Mouse (Mus musculus) myocyte (in vitro differentiated cells): ENCODE results near the gene Fam222b. TPM values are rescaled to one million over a fixed set of nuclear protein-coding genes. Genes with fewer than 3 reads are reported as not detected.
A peak's percentile ranks its signal among the peaks of the same experiment; 100 is the strongest.

Experiments
- H3K27me3 ChIP-seq: one replicate; pipeline ENCODE4 v1.6.1; 2011; ENCODE audit not compliant: control insufficient read depth, insufficient read depth, insufficient read length
- H3K36me3 ChIP-seq: one replicate; pipeline ENCODE4 v1.6.1; 2011; ENCODE audit not compliant: control insufficient read depth, insufficient read depth
- H3K4me2 ChIP-seq: one replicate; pipeline ENCODE4 v1.6.1; 2011; ENCODE audit warnings: low read depth, control low read depth
- H3K4me3 ChIP-seq: one replicate; pipeline ENCODE4 v1.5.1; 2011; ENCODE audit warnings: mild to moderate bottlenecking, control low read depth, moderate library complexity
- H3K79me2 ChIP-seq: one replicate; pipeline ENCODE4 v1.6.1; 2011; ENCODE audit not compliant: control insufficient read depth, insufficient read depth
- H3ac ChIP-seq: one replicate; pipeline ENCODE4 v1.6.1; 2011; ENCODE audit not compliant: control insufficient read depth, insufficient read length
- CEBPB ChIP-seq: IDR thresholded peaks from 2 replicates; pipeline ENCODE4 v1.6.1; 2011; ENCODE audit warnings: mild to moderate bottlenecking, moderate library complexity; ENCODE audit not compliant: poor library complexity, insufficient read depth, severe bottlenecking
- E2F4 ChIP-seq: IDR thresholded peaks from one replicate; pipeline ENCODE4 v1.6.1; 2011; ENCODE audit warnings: mild to moderate bottlenecking, control low read depth, moderate library complexity; ENCODE audit not compliant: insufficient read depth
- MAX ChIP-seq: IDR thresholded peaks from one replicate; pipeline ENCODE4 v1.6.1; 2011; ENCODE audit warnings: low read depth, mild to moderate bottlenecking, control low read depth
- MYOD1 ChIP-seq, 3 experiments: IDR thresholded peaks; one replicate each; pipeline ENCODE4 v1.6.1; 2011; ENCODE audit warnings: control low read depth in 2 of 3, low read depth in 2 of 3, mild to moderate bottlenecking in 2 of 3, moderate library complexity in 1 of 3; ENCODE audit not compliant: insufficient read length in 2 of 3, control insufficient read depth in 1 of 3
- MYOG ChIP-seq, 3 experiments: IDR thresholded peaks; one replicate each; pipeline ENCODE4 v1.6.1; 2011; ENCODE audit warnings: control low read depth in 2 of 3, low read depth in 2 of 3, mild to moderate bottlenecking in 2 of 3; ENCODE audit not compliant: insufficient read length in 2 of 3, control insufficient read depth in 1 of 3, insufficient read depth in 1 of 3
- POLR2A ChIP-seq: IDR thresholded peaks from one replicate; pipeline ENCODE4 v1.6.1; 2011; ENCODE audit warnings: low read depth, mild to moderate bottlenecking, control low read depth, moderate library complexity; ENCODE audit not compliant: insufficient read length
- POLR2AphosphoS2 ChIP-seq: IDR thresholded peaks from one replicate; pipeline ENCODE4 v1.6.1; 2011; ENCODE audit warnings: low read depth, control low read depth; ENCODE audit not compliant: insufficient read length
- REST ChIP-seq: IDR thresholded peaks from one replicate; pipeline ENCODE4 v1.6.1; 2011; ENCODE audit warnings: mild to moderate bottlenecking, control low read depth, moderate library complexity; ENCODE audit not compliant: insufficient read depth, insufficient read length
- SRF ChIP-seq: IDR thresholded peaks from one replicate; pipeline ENCODE4 v1.6.1; 2011; ENCODE audit warnings: low read depth; ENCODE audit not compliant: control insufficient read depth, insufficient read length
- TCF12 ChIP-seq: IDR thresholded peaks from one replicate; pipeline ENCODE4 v1.6.1; 2011; ENCODE audit warnings: mild to moderate bottlenecking, control low read depth; ENCODE audit not compliant: poor library complexity, insufficient read depth, severe bottlenecking
- TCF3 ChIP-seq: IDR thresholded peaks from one replicate; pipeline ENCODE4 v1.6.1; 2011; ENCODE audit warnings: low read depth, control low read depth; ENCODE audit not compliant: insufficient read length
- USF1 ChIP-seq: IDR thresholded peaks from one replicate; pipeline ENCODE4 v1.6.1; 2011; ENCODE audit warnings: low read depth, mild to moderate bottlenecking, control low read depth, moderate library complexity
- polyA plus RNA-seq: library from polyadenylated mRNA; unstranded; fragments of >200 nt; fragmentation: generic; extraction: Trizol; gene quantifications from one replicate; pipeline ENCODE4 v1.2.1, GENCODE M21; 2012; ENCODE audit warnings: missing spikeins

Gene Fam222b
- polyA plus RNA-seq, 1 experiment: 16.1 TPM

DNA sequence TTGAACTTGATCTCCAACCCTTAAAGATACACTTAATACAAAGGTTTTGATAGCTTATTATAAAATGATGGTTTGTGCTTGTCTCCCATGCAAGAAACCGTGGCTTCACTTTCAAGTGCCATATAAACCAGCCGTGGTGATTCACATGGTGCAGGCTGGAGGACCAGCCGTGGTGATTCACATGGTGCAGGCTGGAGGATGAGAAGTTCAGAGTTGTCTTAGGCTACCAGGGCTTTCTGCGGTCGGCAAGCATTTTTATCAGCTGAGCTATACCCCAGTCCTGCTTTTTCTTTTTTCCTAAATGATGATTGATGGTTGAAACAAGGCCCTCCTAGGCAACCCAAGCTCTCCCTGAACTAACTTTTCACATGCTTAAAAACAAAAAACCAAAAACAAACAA, 7.7 kb downstream of the Fam222b start:
- peak overlapping the region; percentile 59 for H3K4me2 ChIP-seq
- H3K4me3 ChIP-seq: no peak overlapping the region
- no peaks in the 10 kb centered on the region for H3K27me3 ChIP-seq
- no peak overlapping the region for H3ac ChIP-seq
- peaks cover 93% of the 10 kb centered on the region for H3K79me2 ChIP-seq
- no peaks in the 10 kb centered on the region for H3K36me3 ChIP-seq
- TF ChIP-seq TCF12 (no peak), E2F4 (no peak), REST (no peak), POLR2AphosphoS2 (no peak), CEBPB (no peak), MAX (no peak), MYOD1 (IDR thresholded peaks at IDR 0.05; ENCODE audit: control insufficient read depth in 1 of 3, insufficient read length in 2 of 3, low read depth in 2 of 3) (no peak), TCF3 (no peak), POLR2A (no peak)

DNA sequence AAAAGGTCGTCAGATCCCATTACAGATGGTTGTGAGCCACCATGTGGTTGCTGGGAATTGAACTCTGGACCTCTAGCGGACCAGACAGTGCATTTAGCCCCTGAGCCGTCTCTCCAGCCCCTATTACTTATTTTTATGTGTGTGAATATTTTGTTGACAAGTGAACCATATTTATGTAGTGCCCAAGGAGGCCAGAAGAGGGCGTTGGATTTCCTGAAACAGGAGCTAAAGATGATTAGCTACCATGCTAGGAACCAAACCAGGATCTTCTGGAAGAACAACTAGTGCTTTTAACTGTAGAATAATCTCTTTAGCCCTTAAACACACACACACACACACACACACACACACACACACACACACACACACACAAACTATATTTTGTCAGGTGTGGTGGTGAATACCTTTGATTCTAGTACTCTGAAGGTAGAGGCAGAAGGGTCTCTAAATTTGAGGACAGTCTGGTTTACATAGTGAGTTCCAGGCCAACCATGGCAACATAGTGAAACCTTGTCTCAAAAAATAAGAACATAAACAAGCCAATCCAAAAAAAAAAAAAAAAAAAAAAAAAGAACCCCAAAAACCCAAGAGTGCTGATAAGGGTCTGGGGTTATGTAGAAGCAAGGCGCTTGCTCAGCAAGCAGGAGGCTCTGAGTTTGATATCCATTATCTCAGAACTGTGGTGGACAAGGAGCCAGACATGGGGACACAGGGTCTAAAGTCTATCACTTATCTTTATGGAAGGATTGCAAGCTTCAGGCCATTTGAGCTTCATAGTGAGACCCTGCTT, 8.7 kb downstream of the Fam222b start:
- TF ChIP-seq TCF12: no peak
- TF ChIP-seq E2F4: no peak
- TF ChIP-seq POLR2AphosphoS2: no peak
- TF ChIP-seq TCF3: no peak
- TF ChIP-seq POLR2A: no peak
- TF ChIP-seq REST: no peak
- Histone ChIP-seq H3K36me3 (no peaks in the 10 kb centered on the region), H3K4me3 (no peak overlapping the region), H3K79me2 (peaks cover 93% of the 10 kb centered on the region), H3K27me3 (no peaks in the 10 kb centered on the region), H3ac (no peak overlapping the region), H3K4me2 (no peak overlapping the region)

DNA sequence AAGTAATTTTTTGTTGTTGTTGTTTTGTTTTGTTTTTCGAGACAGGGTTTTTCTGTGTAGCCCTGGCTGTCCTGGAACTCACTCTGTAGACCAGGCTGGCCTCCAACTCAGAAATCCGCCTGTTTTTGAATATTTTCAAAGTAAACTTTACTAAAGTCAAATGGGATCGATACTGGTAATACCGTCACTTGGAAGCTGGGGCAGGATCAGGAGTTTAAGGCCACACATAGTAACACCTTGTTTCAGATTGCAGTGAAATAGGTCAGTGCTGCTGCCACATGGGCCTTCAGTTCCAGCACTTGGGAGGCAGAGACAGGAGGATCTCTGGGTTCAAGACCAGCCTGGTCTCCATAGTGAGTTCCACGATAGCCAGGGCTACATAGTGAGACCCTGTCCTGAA, 10.0 kb downstream of the Fam222b start:
- Histone ChIP-seq H3ac (no peak overlapping the region), H3K36me3 (no peaks in the 10 kb centered on the region), H3K4me3 (no peak overlapping the region), H3K79me2 (peaks cover 93% of the 10 kb centered on the region), H3K27me3 (no peaks in the 10 kb centered on the region), H3K4me2 (no peak overlapping the region)
- TF ChIP-seq CEBPB (no peak), REST (no peak), E2F4 (no peak), POLR2A (no peak), MYOG (IDR thresholded peaks at IDR 0.05; ENCODE audit: control insufficient read depth in 1 of 3, insufficient read depth in 1 of 3, insufficient read length in 2 of 3, low read depth in 2 of 3) (no peak), POLR2AphosphoS2 (no peak), SRF (no peak), TCF12 (no peak), MAX (no peak), TCF3 (no peak), MYOD1 (IDR thresholded peaks at IDR 0.05; ENCODE audit: control insufficient read depth in 1 of 3, insufficient read length in 2 of 3, low read depth in 2 of 3) (no peak), USF1 (no peak)

DNA sequence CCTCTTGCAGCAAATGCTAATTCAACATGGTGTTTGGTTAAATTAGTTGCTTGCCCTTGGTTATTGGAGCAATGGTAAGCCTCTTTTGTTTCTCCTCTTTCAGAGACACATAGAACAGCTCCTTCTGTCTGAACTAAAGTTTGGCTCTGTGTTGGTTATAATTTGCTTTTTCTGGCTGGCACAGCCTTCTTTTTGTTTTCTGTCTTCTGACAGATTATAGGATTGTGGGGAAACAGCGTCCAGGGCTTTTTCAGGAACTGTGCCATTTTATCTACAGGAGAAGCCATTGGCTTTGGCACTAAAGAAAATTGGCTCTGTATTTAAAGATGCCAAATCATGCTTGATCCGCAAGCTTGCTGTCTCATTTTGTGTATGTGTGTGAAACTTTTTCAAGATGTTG, 19.2 kb downstream of the Fam222b start:
- Histone ChIP-seq H3K79me2 (peaks cover 94% of the 10 kb centered on the region), H3K4me2 (no peak overlapping the region), H3K36me3 (no peaks in the 10 kb centered on the region), H3K27me3 (no peaks in the 10 kb centered on the region), H3ac (no peak overlapping the region), H3K4me3 (no peak overlapping the region)
- no peak for TF ChIP-seq POLR2AphosphoS2
- TF ChIP-seq TCF3: no peak
- no peak for TF ChIP-seq TCF12
- TF ChIP-seq REST: no peak
- no peak for TF ChIP-seq POLR2A
- TF ChIP-seq USF1: no peak
- TF ChIP-seq CEBPB: no peak
- no peak for TF ChIP-seq MAX
- no peak for TF ChIP-seq MYOD1 (IDR thresholded peaks at IDR 0.05; ENCODE audit: control insufficient read depth in 1 of 3, insufficient read length in 2 of 3, low read depth in 2 of 3)
- no peak for TF ChIP-seq MYOG (IDR thresholded peaks at IDR 0.05; ENCODE audit: control insufficient read depth in 1 of 3, insufficient read depth in 1 of 3, insufficient read length in 2 of 3, low read depth in 2 of 3)
- no peak for TF ChIP-seq SRF
- TF ChIP-seq E2F4: no peak
